Mouse (Mus musculus) myocyte (in vitro differentiated cells): ENCODE measurements around the gene Nhlh2.

Source experiments
- CEBPB ChIP-seq: IDR thresholded peaks from 2 replicates; pipeline ENCODE4 v1.6.1; 2011; ENCODE audit warnings: mild to moderate bottlenecking, moderate library complexity; ENCODE audit not compliant: poor library complexity, insufficient read depth, severe bottlenecking
- MAX ChIP-seq: IDR thresholded peaks from one replicate; pipeline ENCODE4 v1.6.1; 2011; ENCODE audit warnings: low read depth, mild to moderate bottlenecking, control low read depth
- POLR2A ChIP-seq: IDR thresholded peaks from one replicate; pipeline ENCODE4 v1.6.1; 2011; ENCODE audit warnings: low read depth, mild to moderate bottlenecking, control low read depth, moderate library complexity; ENCODE audit not compliant: insufficient read length

DNA sequence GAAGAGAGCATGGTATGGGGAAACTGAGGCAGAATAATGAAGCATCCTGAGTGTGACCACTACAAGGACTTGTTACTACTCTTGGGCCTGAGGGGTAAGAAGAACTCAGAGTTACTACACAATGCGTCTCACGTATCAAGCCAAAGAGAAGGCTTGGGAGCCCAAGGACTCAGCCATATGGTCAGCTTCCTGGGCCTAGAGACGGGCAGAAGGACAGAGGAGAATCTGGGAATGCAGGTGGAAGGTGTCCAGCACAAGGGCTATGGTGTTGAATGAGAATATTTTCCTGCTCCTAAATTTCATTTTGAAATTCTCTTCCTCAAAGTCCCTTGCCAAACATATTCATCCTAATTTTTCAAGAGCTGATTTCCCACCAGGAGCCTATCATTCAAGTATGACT lies 12.0 kb upstream of the Nhlh2 start:
- TF ChIP-seq CEBPB (no peak), POLR2A (no peak), MAX (no peak)
